Mouse (Mus musculus): ENCODE data around the gene Amh. TPM values are rescaled to one million over a fixed set of nuclear protein-coding genes. Genes with fewer than 3 reads are reported as not detected.
A peak's percentile ranks its signal among the peaks of the same experiment; 100 is the strongest.

Amh gene
- polyA plus RNA-seq, 1 experiment from 2014 or later, result not detected

DNA sequence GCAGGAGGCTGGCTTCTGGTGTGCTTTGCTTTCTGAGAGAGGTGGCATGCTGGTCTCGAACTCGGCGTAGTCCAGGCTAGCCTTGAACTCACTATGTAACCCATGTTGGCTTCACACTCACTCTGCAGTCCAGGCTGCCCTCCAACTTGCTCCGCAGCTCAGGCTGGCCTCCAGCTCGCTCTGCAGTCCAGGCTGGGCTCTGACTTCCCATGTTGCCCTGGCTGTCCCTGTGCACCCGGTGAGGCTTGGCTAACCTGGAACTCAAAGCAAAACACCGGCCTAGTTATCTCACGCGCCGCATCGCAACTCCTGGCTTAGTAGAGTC is 50.7 kb downstream of the Amh start:
- peaks cover 25% of the 10 kb centered on the region for H3K4me1 ChIP-seq (replicated peaks; ENCODE audit: control insufficient read depth, insufficient read depth, low read length)
- no peak overlapping the region for H3K27ac ChIP-seq
- peak overlapping the region; percentile 99 for H3K4me2 ChIP-seq (replicated peaks)
- no peaks in the 10 kb centered on the region for H3K9me3 ChIP-seq (ENCODE audit: control insufficient read depth, low read length)
- H3K9ac ChIP-seq, result peak overlapping the region; percentile 83
- ATAC-seq (ENCODE audit: low FRiP score) (no peak), DNase-seq (ENCODE audit: low spot score) (no peak)
- no peaks in the 10 kb centered on the region for H3K27me3 ChIP-seq (ENCODE audit: control insufficient read depth, insufficient read depth, low read length)
- peak overlapping the region; percentile 94 for H3K4me3 ChIP-seq (replicated peaks; ENCODE audit: low read length)
- peaks cover 23% of the 10 kb centered on the region for H3K36me3 ChIP-seq (replicated peaks; ENCODE audit: control insufficient read depth, insufficient read depth)
- WGBS, result 20% methylated on average over 11 of the region's 11 CpGs

DNA sequence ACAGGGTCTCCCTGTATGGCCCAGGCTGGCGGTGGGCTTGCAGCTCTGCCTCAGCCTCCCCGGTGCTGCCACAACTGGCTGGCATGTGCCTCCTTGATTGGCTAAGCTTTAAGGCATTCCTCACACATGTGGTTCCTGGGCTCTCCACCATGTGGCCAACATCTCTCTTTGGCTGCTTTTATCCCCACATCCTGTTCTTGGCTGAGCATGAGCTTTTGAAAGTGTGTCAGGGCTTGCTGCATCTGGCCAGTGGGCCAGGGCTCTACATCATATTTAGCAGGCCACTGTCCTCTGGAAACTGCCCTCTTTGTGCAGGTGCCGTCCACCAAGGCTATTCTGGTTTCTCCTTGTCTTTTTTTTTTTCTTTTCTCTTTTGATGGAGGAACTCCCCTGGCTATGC is 51.2 kb downstream of the Amh start:
- H3K4me1 ChIP-seq (replicated peaks; ENCODE audit: control insufficient read depth, insufficient read depth, low read length), result peaks cover 25% of the 10 kb centered on the region
- H3K27ac ChIP-seq, result no peak overlapping the region
- DNase-seq (ENCODE audit: low spot score), result no peak
- WGBS, result 64% methylated on average over 3 of the region's 3 CpGs
- H3K4me2 ChIP-seq (replicated peaks), result peak overlapping the region; percentile 99
- no peak for ATAC-seq (ENCODE audit: low FRiP score)
- H3K27me3 ChIP-seq (ENCODE audit: control insufficient read depth, insufficient read depth, low read length), result no peaks in the 10 kb centered on the region
- no peak overlapping the region for H3K4me3 ChIP-seq (replicated peaks; ENCODE audit: low read length)
- peaks cover 20% of the 10 kb centered on the region for H3K36me3 ChIP-seq (replicated peaks; ENCODE audit: control insufficient read depth, insufficient read depth)
- H3K9ac ChIP-seq, result peak overlapping the region; percentile 83
- H3K9me3 ChIP-seq (ENCODE audit: control insufficient read depth, low read length), result no peaks in the 10 kb centered on the region

DNA sequence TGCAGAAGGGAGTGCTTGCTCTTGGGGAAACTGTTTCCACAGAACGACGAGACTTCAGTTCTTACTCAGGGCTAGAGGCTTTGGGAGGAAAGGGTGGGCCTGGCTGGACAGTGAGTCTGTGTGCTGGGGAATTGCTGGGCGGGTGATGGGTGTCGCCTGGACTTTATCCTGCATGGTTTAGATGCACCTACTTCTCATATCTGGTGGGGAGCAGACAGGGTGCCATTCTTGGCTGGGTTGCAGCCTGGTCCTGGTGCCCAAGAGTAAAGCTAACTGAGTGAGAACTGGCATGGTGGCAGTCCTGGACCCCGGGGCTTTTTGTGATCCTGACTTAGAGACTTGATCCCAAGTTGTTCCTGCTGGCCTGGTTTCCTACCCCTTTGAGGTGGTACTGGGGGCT is 51.9 kb downstream of the Amh start:
- Histone ChIP-seq H3K9me3 (ENCODE audit: control insufficient read depth, low read length) (no peaks in the 10 kb centered on the region), H3K9ac (no peak overlapping the region), H3K4me2 (replicated peaks) (0 out of 2 replicates have a peak overlapping the region, but pooled peaks have one; percentile 2), H3K36me3 (replicated peaks; ENCODE audit: control insufficient read depth, insufficient read depth) (peaks cover 20% of the 10 kb centered on the region), H3K4me3 (replicated peaks; ENCODE audit: low read length) (no peak overlapping the region), H3K27ac (no peak overlapping the region), H3K4me1 (replicated peaks; ENCODE audit: control insufficient read depth, insufficient read depth, low read length) (peaks cover 25% of the 10 kb centered on the region), H3K27me3 (ENCODE audit: control insufficient read depth, insufficient read depth, low read length) (no peaks in the 10 kb centered on the region)
- DNase-seq (ENCODE audit: low spot score) (no peak), ATAC-seq (ENCODE audit: low FRiP score) (no peak)
- 84% methylated on average over 5 of the region's 5 CpGs for WGBS

MicroRNA genes within 50 kb of the gene (microRNA counts, 519-probe panel; counts per million panel counts)
- not detected for microRNA mmu-miR-1982

Small RNAs within 50 kb of the gene (microRNA-seq; reads per million reads assigned to microRNA genes)
- gene Mir1982, result 6.8 reads per million, percentile 26 among the genes with 10 or more reads in this experiment

Other genes with a start within 250 kb of the Amh start
- gene Rexo1, start 243.7 kb upstream of the Amh start, polyA plus RNA-seq (2014; fragmentation: Nextera tagmentation; extraction: Ambion mirVana), result 29.0 and 30.8 TPM in 2 replicates
- 5.1 and 5.3 TPM in 2 replicates for gene Klf16, start 227.9 kb upstream of the Amh start, polyA plus RNA-seq (2014; fragmentation: Nextera tagmentation; extraction: Ambion mirVana)
- 157 and 174 TPM in 2 replicates for gene Abhd17a, start 214.9 kb upstream of the Amh start, polyA plus RNA-seq (2014; fragmentation: Nextera tagmentation; extraction: Ambion mirVana)
- 63.1 and 64.5 TPM in 2 replicates for gene Scamp4, start 202.4 kb upstream of the Amh start, polyA plus RNA-seq (2014; fragmentation: Nextera tagmentation; extraction: Ambion mirVana)
- 5.2 and 5.6 TPM in 2 replicates for gene Adat3, start 202.4 kb upstream of the Amh start, polyA plus RNA-seq (2014; fragmentation: Nextera tagmentation; extraction: Ambion mirVana)
- gene Gm49322, start 199.2 kb upstream of the Amh start, polyA plus RNA-seq (2014; fragmentation: Nextera tagmentation; extraction: Ambion mirVana), result 1.7 and 1.9 TPM in 2 replicates
- gene Csnk1g2, start 182.4 kb upstream of the Amh start, polyA plus RNA-seq (2014; fragmentation: Nextera tagmentation; extraction: Ambion mirVana), result 65.4 and 76.4 TPM in 2 replicates
- 83.2 and 83.7 TPM in 2 replicates for gene Btbd2, start 148.2 kb upstream of the Amh start, polyA plus RNA-seq (2014; fragmentation: Nextera tagmentation; extraction: Ambion mirVana)
- gene Mknk2, start 127.1 kb upstream of the Amh start, polyA plus RNA-seq (2014; fragmentation: Nextera tagmentation; extraction: Ambion mirVana), result 53.8 and 60.2 TPM in 2 replicates
- 45.3 and 47.1 TPM in 2 replicates for gene Mob3a, start 103.3 kb upstream of the Amh start, polyA plus RNA-seq (2014; fragmentation: Nextera tagmentation; extraction: Ambion mirVana)
- 20.0 and 20.4 TPM in 2 replicates for gene Izumo4, start 103.1 kb upstream of the Amh start, polyA plus RNA-seq (2014; fragmentation: Nextera tagmentation; extraction: Ambion mirVana)
- 112 and 114 TPM in 2 replicates for gene Ap3d1, start 63.0 kb upstream of the Amh start, polyA plus RNA-seq (2014; fragmentation: Nextera tagmentation; extraction: Ambion mirVana)
- gene Dot1l, start 50.0 kb upstream of the Amh start, polyA plus RNA-seq (2014; fragmentation: Nextera tagmentation; extraction: Ambion mirVana), result 22.4 and 23.8 TPM in 2 replicates
- gene Sf3a2, start 7.0 kb upstream of the Amh start, polyA plus RNA-seq (2014; fragmentation: Nextera tagmentation; extraction: Ambion mirVana), result 55.6 and 62.9 TPM in 2 replicates
- gene Plekhj1, start 6.6 kb upstream of the Amh start, polyA plus RNA-seq (2014; fragmentation: Nextera tagmentation; extraction: Ambion mirVana), result 117 and 123 TPM in 2 replicates
- gene Jsrp1, start 8.3 kb downstream of the Amh start, polyA plus RNA-seq (2014; fragmentation: Nextera tagmentation; extraction: Ambion mirVana), result 0.37 and 0.96 TPM in 2 replicates
- gene Oaz1, start 21.4 kb downstream of the Amh start, polyA plus RNA-seq (2014; fragmentation: Nextera tagmentation; extraction: Ambion mirVana), result 1,195 and 1,204 TPM in 2 replicates
- 9.9 and 14.3 TPM in 2 replicates for gene Lingo3, start 38.8 kb downstream of the Amh start, polyA plus RNA-seq (2014; fragmentation: Nextera tagmentation; extraction: Ambion mirVana)
- 241 and 287 TPM in 2 replicates for gene Lsm7, start 50.0 kb downstream of the Amh start, polyA plus RNA-seq (2014; fragmentation: Nextera tagmentation; extraction: Ambion mirVana)
- gene Sppl2b, start 50.0 kb downstream of the Amh start, polyA plus RNA-seq (2014; fragmentation: Nextera tagmentation; extraction: Ambion mirVana), result 69.3 and 70.3 TPM in 2 replicates
- gene Tmprss9, start 66.6 kb downstream of the Amh start, polyA plus RNA-seq (2014; fragmentation: Nextera tagmentation; extraction: Ambion mirVana), result 0.09 and 0.17 TPM in 2 replicates
- 311 and 351 TPM in 2 replicates for gene Timm13, start 95.7 kb downstream of the Amh start, polyA plus RNA-seq (2014; fragmentation: Nextera tagmentation; extraction: Ambion mirVana)
- gene Lmnb2, start 113.0 kb downstream of the Amh start, polyA plus RNA-seq (2014; fragmentation: Nextera tagmentation; extraction: Ambion mirVana), result 12.9 and 13.8 TPM in 2 replicates
- 6.2 and 8.0 TPM in 2 replicates for gene Gadd45b, start 124.8 kb downstream of the Amh start, polyA plus RNA-seq (2014; fragmentation: Nextera tagmentation; extraction: Ambion mirVana)
- 17.7 and 20.9 TPM in 2 replicates for gene Gng7, start 209.7 kb downstream of the Amh start, polyA plus RNA-seq (2014; fragmentation: Nextera tagmentation; extraction: Ambion mirVana)
- gene Diras1, start 220.4 kb downstream of the Amh start, polyA plus RNA-seq (2014; fragmentation: Nextera tagmentation; extraction: Ambion mirVana), result 29.7 and 32.2 TPM in 2 replicates
- gene Slc39a3, start 232.2 kb downstream of the Amh start, polyA plus RNA-seq (2014; fragmentation: Nextera tagmentation; extraction: Ambion mirVana), result 33.7 and 33.8 TPM in 2 replicates